ENCODE assay signal across 8 mouse cellular contexts in genomic region chr5:115184726-115185125, GRCm38 (mm10). TPM values are rescaled to one million over a fixed set of nuclear protein-coding genes. Genes with fewer than 3 reads are reported as not detected.
A peak's percentile ranks its signal among the peaks of the same experiment; 100 is the strongest.
DNase-seq lines count a peak whose midpoint lies in the region; ATAC-seq and TF ChIP-seq lines count a peak whose summit lies in the region.

No protein-coding gene starts in this region.

- no peaks in the 10 kb centered on the region for H3K36me3 ChIP-seq in embryonic facial prominence, embryonic 15.5 days
- no peaks in the 10 kb centered on the region for H3K36me3 ChIP-seq in lung, postnatal 0 days (ENCODE audit: insufficient read depth, low read length)
- no peaks in the 10 kb centered on the region for H3K36me3 ChIP-seq in stomach, embryonic 15.5 days

- H3K27ac ChIP-seq in embryonic facial prominence, embryonic 15.5 days (replicated peaks), result no peak overlapping the region
- H3K27ac ChIP-seq in lung, postnatal 0 days (ENCODE audit: low read length), result no peak overlapping the region
- no peak overlapping the region for H3K27ac ChIP-seq in stomach, embryonic 15.5 days

- H3K27me3 ChIP-seq in embryonic facial prominence, embryonic 15.5 days, result peaks cover 13% of the 10 kb centered on the region
- no peaks in the 10 kb centered on the region; the same call in 1 of the 2 replicates for H3K27me3 ChIP-seq in lung, postnatal 0 days (replicated peaks; ENCODE audit: insufficient read depth, low read length)
- peaks cover 16% of the 10 kb centered on the region for H3K27me3 ChIP-seq in stomach, embryonic 15.5 days (replicated peaks)

- H3K4me2 ChIP-seq in embryonic facial prominence, embryonic 15.5 days (replicated peaks), result no peak overlapping the region
- H3K4me2 ChIP-seq in lung, postnatal 0 days (replicated peaks; ENCODE audit: low read depth, low read length), result 0 out of 2 replicates have a peak overlapping the region, but pooled peaks have one; percentile 22
- peak overlapping the region; percentile 33; the same call in 1 of the 2 replicates for H3K4me2 ChIP-seq in stomach, embryonic 15.5 days

- no peaks in the 10 kb centered on the region for H3K9me3 ChIP-seq in embryonic facial prominence, embryonic 15.5 days (replicated peaks)
- no peaks in the 10 kb centered on the region for H3K9me3 ChIP-seq in lung, postnatal 0 days (ENCODE audit: low read length)
- H3K9me3 ChIP-seq in stomach, embryonic 15.5 days, result no peaks in the 10 kb centered on the region

- no peak for TF ChIP-seq CTCF in lung, postnatal 0 days (IDR thresholded peaks at IDR 0.05)

- 22% methylated on average over 15 of the region's 15 CpGs for WGBS in embryonic facial prominence, embryonic 15.5 days
- WGBS in lung, postnatal 0 days, result 21% methylated on average over 14 of the region's 15 CpGs
- WGBS in stomach, embryonic 15.5 days, result 26% methylated on average over 15 of the region's 15 CpGs

- TF ChIP-seq EP300 in lung, postnatal 0 days (IDR thresholded peaks at IDR 0.05), result no peak

- no peak for ATAC-seq in cerebellum, adult (ENCODE audit: insufficient number of reproducible peaks, low FRiP score, low TSS enrichment)
- ATAC-seq in embryonic facial prominence, embryonic 15.5 days (ENCODE audit: insufficient number of reproducible peaks, low FRiP score, low TSS enrichment, low read depth), result no peak
- no peak for ATAC-seq in lung, postnatal 0 days
- ATAC-seq in stomach, embryonic 15.5 days (ENCODE audit: insufficient read depth, low FRiP score, low read depth), result no peak

- 0 out of 2 replicates have a peak overlapping the region, but pooled peaks have one; percentile 10 for H3K4me3 ChIP-seq in embryonic facial prominence, embryonic 15.5 days (replicated peaks)
- H3K4me3 ChIP-seq in lung, postnatal 0 days (ENCODE audit: low read depth, low read length), result no peak overlapping the region
- H3K4me3 ChIP-seq in stomach, embryonic 15.5 days (replicated peaks), result no peak overlapping the region

- peak; percentile 64 for DNase-seq in cerebellum, adult 11 months
- DNase-seq in Muller cell, postnatal 12 days (ENCODE audit: inconsistent ontology term), result peak; percentile 82
- peak; percentile 79 for DNase-seq in heart, postnatal 4 days
- DNase-seq in lung, postnatal 0 days (ENCODE audit: low spot score), result peak; percentile 29
- no peak for DNase-seq in thymus, postnatal 36 days

- H3K9ac ChIP-seq in embryonic facial prominence, embryonic 15.5 days, result no peak overlapping the region
- no peak overlapping the region for H3K9ac ChIP-seq in lung, postnatal 0 days (replicated peaks; ENCODE audit: low read depth)
- no peak overlapping the region for H3K9ac ChIP-seq in stomach, embryonic 15.5 days

- H3K4me1 ChIP-seq in embryonic facial prominence, embryonic 15.5 days, result peaks cover 42% of the 10 kb centered on the region
- H3K4me1 ChIP-seq in lung, postnatal 0 days (ENCODE audit: insufficient read depth, low read depth, low read length), result peaks cover 3% of the 10 kb centered on the region; the same call in 1 of the 2 replicates
- H3K4me1 ChIP-seq in stomach, embryonic 15.5 days, result peaks cover 32% of the 10 kb centered on the region

RNA-seq across cellular contexts. Expression of gene Cabp1, which starts 9.5 kb away (rescaled TPM):
- 2.6 and 3.0 TPM in 2 replicates for polyA plus RNA-seq in embryonic facial prominence, embryonic 15.5 days (2015; fragmentation: Nextera tagmentation; extraction: Ambion mirVana)
- 1 to 10 TPM; 5.5 to 6.6 TPM for total RNA-seq in heart, postnatal 4 days (2021)
- 0.90 and 1.1 TPM in 2 replicates for polyA plus RNA-seq in lung, postnatal 0 days (2015; fragmentation: Nextera tagmentation; extraction: Ambion mirVana)
- polyA plus RNA-seq in stomach, embryonic 15.5 days (2015; fragmentation: Nextera tagmentation; extraction: Ambion mirVana), result 1.5 and 1.6 TPM in 2 replicates

RNA-seq across cellular contexts. Expression of gene Mlec, which starts 26.7 kb away (rescaled TPM):
- polyA plus RNA-seq in embryonic facial prominence, embryonic 15.5 days (2015; fragmentation: Nextera tagmentation; extraction: Ambion mirVana), result 95.1 and 98.4 TPM in 2 replicates
- 100 to 1,000 TPM; 104 to 111 TPM for total RNA-seq in heart, postnatal 4 days (2021)
- polyA plus RNA-seq in lung, postnatal 0 days (2015; fragmentation: Nextera tagmentation; extraction: Ambion mirVana), result 15.0 and 17.5 TPM in 2 replicates
- polyA plus RNA-seq in stomach, embryonic 15.5 days (2015; fragmentation: Nextera tagmentation; extraction: Ambion mirVana), result 89.3 and 101 TPM in 2 replicates

RNA-seq across cellular contexts. Expression of gene Unc119b, which starts 50.0 kb away (rescaled TPM):
- 41.0 and 42.2 TPM in 2 replicates for polyA plus RNA-seq in embryonic facial prominence, embryonic 15.5 days (2015; fragmentation: Nextera tagmentation; extraction: Ambion mirVana)
- 10 to 100 TPM; 21.7 to 25.9 TPM for total RNA-seq in heart, postnatal 4 days (2021)
- polyA plus RNA-seq in lung, postnatal 0 days (2015; fragmentation: Nextera tagmentation; extraction: Ambion mirVana), result 21.8 and 24.8 TPM in 2 replicates
- polyA plus RNA-seq in stomach, embryonic 15.5 days (2015; fragmentation: Nextera tagmentation; extraction: Ambion mirVana), result 26.6 and 29.7 TPM in 2 replicates

RNA-seq across cellular contexts. Expression of gene Pop5, which starts 50.9 kb away (rescaled TPM):
- 90.1 and 92.0 TPM in 2 replicates for polyA plus RNA-seq in embryonic facial prominence, embryonic 15.5 days (2015; fragmentation: Nextera tagmentation; extraction: Ambion mirVana)
- total RNA-seq in heart, postnatal 4 days (2021), result 10 to 100 TPM; 21.1 to 26.1 TPM
- 77.6 and 78.8 TPM in 2 replicates for polyA plus RNA-seq in lung, postnatal 0 days (2015; fragmentation: Nextera tagmentation; extraction: Ambion mirVana)
- 106 and 116 TPM in 2 replicates for polyA plus RNA-seq in stomach, embryonic 15.5 days (2015; fragmentation: Nextera tagmentation; extraction: Ambion mirVana)

Comparison
In these comparisons a context has a peak if more than half of its experiments do, and no peak if none do; other contexts are left out.
1. DNase-seq: peak in cerebellum, adult 11 months (single experiment), Muller cell, postnatal 12 days (single experiment), heart, postnatal 4 days (single experiment) and lung, postnatal 0 days (single experiment); none in thymus, postnatal 36 days (0 of 2).